ENCODE assay signal across 8 mouse cellular contexts in the genomic region with DNA sequence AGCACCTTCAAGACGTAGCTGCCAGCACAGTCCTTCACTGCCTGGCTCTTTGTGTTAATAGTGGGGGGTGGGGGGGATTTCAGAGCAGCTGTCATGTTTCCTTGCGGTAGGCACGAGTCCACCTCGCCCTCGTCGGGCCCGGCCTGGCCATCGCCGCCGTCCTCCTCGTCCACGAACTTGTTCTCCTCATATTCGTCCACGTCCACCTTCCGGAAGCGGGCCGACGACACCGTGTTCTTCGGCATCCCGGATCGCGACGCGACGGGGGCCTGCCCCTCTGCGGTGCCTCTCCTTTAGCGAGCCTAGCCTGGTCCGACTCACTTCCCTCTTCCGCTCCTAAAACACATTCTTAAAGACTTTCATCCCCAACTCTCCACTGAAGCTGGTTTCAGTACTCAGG. TPM values are rescaled to one million over a fixed set of nuclear protein-coding genes. Genes with fewer than 3 reads are reported as not detected.
DNase-seq lines count a peak whose midpoint lies in the region; ATAC-seq and TF ChIP-seq lines count a peak whose summit lies in the region.
"Had no signal": no experiment of that assay in that cellular context is flagged by ENCODE, and none has a peak within 500 bp of the region (broad histone marks: within the 10 kb centered on the region; RNA-seq: fewer than 3 reads in every experiment).

No protein-coding gene starts in this region.

- no peaks in the 10 kb centered on the region for H3K9me3 ChIP-seq in forebrain, embryonic 15.5 days
- H3K9me3 ChIP-seq in intestine, postnatal 0 days (ENCODE audit: control insufficient read depth): no peaks in the 10 kb centered on the region
- no peaks in the 10 kb centered on the region for H3K9me3 ChIP-seq in midbrain, embryonic 13.5 days

- peak overlapping the region; percentile 31 for H3K4me2 ChIP-seq in forebrain, embryonic 15.5 days (replicated peaks)
- H3K4me2 ChIP-seq in intestine, postnatal 0 days (replicated peaks; ENCODE audit: low read depth): peak overlapping the region; percentile 54
- 0 out of 2 replicates have a peak overlapping the region, but pooled peaks have one; percentile 27 for H3K4me2 ChIP-seq in midbrain, embryonic 13.5 days (replicated peaks)

- DNase-seq in thymus, adult 18-20 months: peak; percentile 9 to 10
- no peak for DNase-seq in thymus, postnatal 10 days (ENCODE audit: low spot score in 2 of 2)
- no peak for DNase-seq in embryo, embryonic 10.5 days (ENCODE audit: low spot score)
- no peak for DNase-seq in layer of hippocampus, postnatal 10 days (ENCODE audit: low spot score in 2 of 2)

- peak overlapping the region; percentile 15; the same call in 1 of the 2 replicates for H3K4me3 ChIP-seq in forebrain, embryonic 15.5 days
- H3K4me3 ChIP-seq in intestine, postnatal 0 days (ENCODE audit: low read depth, low read length): no peak overlapping the region; the same call in 1 of the 2 replicates
- peak overlapping the region; percentile 9; the same call in 1 of the 2 replicates for H3K4me3 ChIP-seq in midbrain, embryonic 13.5 days (replicated peaks)
- H3K4me3 ChIP-seq: myocyte had no signal

- no peak for TF ChIP-seq CTCF in intestine, postnatal 0 days (IDR thresholded peaks at IDR 0.05; ENCODE audit: low read depth)

- no peak overlapping the region for H3K27ac ChIP-seq in forebrain, embryonic 15.5 days (replicated peaks)
- no peak overlapping the region for H3K27ac ChIP-seq in intestine, postnatal 0 days (ENCODE audit: low read depth, low read length)
- no peak overlapping the region for H3K27ac ChIP-seq in midbrain, embryonic 13.5 days

- H3K4me1 ChIP-seq in forebrain, embryonic 15.5 days: no peaks in the 10 kb centered on the region
- H3K4me1 ChIP-seq in intestine, postnatal 0 days (replicated peaks; ENCODE audit: control insufficient read depth, insufficient read depth, low read length): no peaks in the 10 kb centered on the region
- H3K4me1 ChIP-seq in midbrain, embryonic 13.5 days (replicated peaks): no peaks in the 10 kb centered on the region

- 65% methylated on average over 30 of the region's 30 CpGs for WGBS in forebrain, embryonic 15.5 days
- 55% methylated on average over 30 of the region's 30 CpGs for WGBS in intestine, postnatal 0 days
- WGBS in midbrain, embryonic 13.5 days: 71% methylated on average over 30 of the region's 30 CpGs

- no peak for ATAC-seq in forebrain, embryonic 15.5 days (replicated peaks)
- no peak for ATAC-seq in intestine, postnatal 0 days
- ATAC-seq in midbrain, embryonic 13.5 days: no peak

- H3K36me3 ChIP-seq in forebrain, embryonic 15.5 days: no peaks in the 10 kb centered on the region
- H3K36me3 ChIP-seq in intestine, postnatal 0 days (ENCODE audit: control insufficient read depth, insufficient read depth): no peaks in the 10 kb centered on the region
- H3K36me3 ChIP-seq in midbrain, embryonic 13.5 days: no peaks in the 10 kb centered on the region

- H3K9ac ChIP-seq in forebrain, embryonic 15.5 days (replicated peaks): no peak overlapping the region
- no peak overlapping the region for H3K9ac ChIP-seq in intestine, postnatal 0 days (ENCODE audit: low read depth, low read length)
- H3K9ac ChIP-seq in midbrain, embryonic 13.5 days (replicated peaks): no peak overlapping the region

- H3K27me3 ChIP-seq in forebrain, embryonic 15.5 days: no peaks in the 10 kb centered on the region
- H3K27me3 ChIP-seq in intestine, postnatal 0 days (replicated peaks; ENCODE audit: control insufficient read depth, insufficient read depth, low read length): no peaks in the 10 kb centered on the region
- no peaks in the 10 kb centered on the region for H3K27me3 ChIP-seq in midbrain, embryonic 13.5 days

RNA-seq across cellular contexts. Expression of a gene that starts 4.7 kb away (rescaled TPM):
- 42.1 and 42.4 TPM in 2 replicates for polyA plus RNA-seq in forebrain, embryonic 15.5 days (2015; fragmentation: Nextera tagmentation; extraction: Ambion mirVana)
- 10.3 and 10.4 TPM in 2 replicates for polyA plus RNA-seq in intestine, postnatal 0 days (2015; fragmentation: Nextera tagmentation; extraction: Ambion mirVana)
- 35.0 and 35.2 TPM in 2 replicates for polyA plus RNA-seq in midbrain, embryonic 13.5 days (2015; fragmentation: Nextera tagmentation; extraction: Ambion mirVana)
- 10 to 100 TPM; 31.9 to 36.4 TPM for total RNA-seq in layer of hippocampus, postnatal 10 days (2021)

Comparison
In these comparisons a context has a peak if more than half of its experiments do, and no peak if none do; other contexts are left out.
1. DNase-seq: peak in thymus, adult 18-20 months (2 of 2); none in thymus, postnatal 10 days (0 of 2), embryo, embryonic 10.5 days (single experiment) and layer of hippocampus, postnatal 10 days (0 of 2).
2. Peak in every context shown above with its lines, with median percentiles within 50 percentile points of each other: H3K4me2 ChIP-seq.